7 mouse cellular contexts compared by ENCODE assay signal in genomic region chr17:83866582-83866981, GRCm38 (mm10). TPM values are rescaled to one million over a fixed set of nuclear protein-coding genes. Genes with fewer than 3 reads are reported as not detected.
DNase-seq lines count a peak whose midpoint lies in the region; ATAC-seq and TF ChIP-seq lines count a peak whose summit lies in the region.

No protein-coding gene starts in this region.

- 0 out of 2 replicates have a peak, but pooled peaks cover 6% of the 10 kb centered on the region for H3K4me1 ChIP-seq in hindbrain, embryonic 14.5 days (replicated peaks; ENCODE audit: control insufficient read depth, insufficient read depth, low read length)
- peaks cover 4% of the 10 kb centered on the region; the same call in 1 of the 2 replicates for H3K4me1 ChIP-seq in hindbrain, embryonic 12.5 days
- H3K4me1 ChIP-seq in testis, adult 2 months (ENCODE audit: control insufficient read depth, insufficient read depth, low read length): peaks cover 2% of the 10 kb centered on the region; the same call in 1 of the 2 replicates
- no peaks in the 10 kb centered on the region for H3K4me1 ChIP-seq in stomach, postnatal 0 days (replicated peaks; ENCODE audit: control insufficient read depth, insufficient read depth)

- 0 out of 2 replicates have a peak, but pooled peaks cover 2% of the 10 kb centered on the region for H3K27me3 ChIP-seq in hindbrain, embryonic 14.5 days (ENCODE audit: control insufficient read depth, insufficient read depth, low read length)
- H3K27me3 ChIP-seq in hindbrain, embryonic 12.5 days: peaks cover 5% of the 10 kb centered on the region; the same call in 1 of the 2 replicates
- no peaks in the 10 kb centered on the region for H3K27me3 ChIP-seq in testis, adult 2 months (ENCODE audit: control insufficient read depth, insufficient read depth, low read length)
- no peaks in the 10 kb centered on the region for H3K27me3 ChIP-seq in stomach, postnatal 0 days (ENCODE audit: control insufficient read depth, insufficient read depth, low read length)

- TF ChIP-seq EP300 in stomach, postnatal 0 days (optimal IDR thresholded peaks at IDR 0.05): no peak

- peak; percentile 77 for DNase-seq in hindbrain, embryonic 14.5 days (ENCODE audit: low spot score)
- no peak for DNase-seq in testis, postnatal 10 days (ENCODE audit: low spot score)
- DNase-seq in embryo, embryonic 11 days: peak; percentile 87
- peak; percentile 72 for DNase-seq in stomach, postnatal 0 days (ENCODE audit: low spot score)
- DNase-seq in frontal cortex, postnatal 10 days (ENCODE audit: low spot score in 2 of 2): no peak

- H3K27ac ChIP-seq in hindbrain, embryonic 14.5 days: no peak overlapping the region
- H3K27ac ChIP-seq in hindbrain, embryonic 12.5 days: no peak overlapping the region
- H3K27ac ChIP-seq in testis, adult 2 months (ENCODE audit: control insufficient read depth, insufficient read depth, low read depth, low read length): no peak overlapping the region
- no peak overlapping the region for H3K27ac ChIP-seq in stomach, postnatal 0 days (replicated peaks)

- no peak overlapping the region for H3K4me3 ChIP-seq in hindbrain, embryonic 14.5 days (replicated peaks; ENCODE audit: low read length)
- H3K4me3 ChIP-seq in hindbrain, embryonic 12.5 days: no peak overlapping the region
- H3K4me3 ChIP-seq in testis, adult 2 months (ENCODE audit: control insufficient read depth, low read depth, low read length): no peak overlapping the region
- no peak overlapping the region for H3K4me3 ChIP-seq in stomach, postnatal 0 days (ENCODE audit: low read depth, low read length)

- peak; percentile 38; the same call in 1 of the 2 replicates for TF ChIP-seq CTCF in testis, adult 2 months (IDR thresholded peaks at IDR 0.05; ENCODE audit: control insufficient read depth, insufficient read depth, insufficient replicate concordance, low read depth, low read length)
- TF ChIP-seq CTCF in stomach, postnatal 0 days (IDR thresholded peaks at IDR 0.05; ENCODE audit: low read depth): peak; percentile 91

- no peak overlapping the region for H3K9ac ChIP-seq in hindbrain, embryonic 14.5 days
- no peak overlapping the region for H3K9ac ChIP-seq in hindbrain, embryonic 12.5 days
- no peak overlapping the region for H3K9ac ChIP-seq in stomach, postnatal 0 days (ENCODE audit: low read length)

- WGBS in hindbrain, embryonic 14.5 days: 20% methylated on average over 10 of the region's 10 CpGs
- WGBS in hindbrain, embryonic 12.5 days: 16% methylated on average over 10 of the region's 10 CpGs
- 17% methylated on average over 10 of the region's 10 CpGs for WGBS in stomach, postnatal 0 days

- no peaks in the 10 kb centered on the region for H3K9me3 ChIP-seq in hindbrain, embryonic 14.5 days (ENCODE audit: control insufficient read depth, low read length)
- no peaks in the 10 kb centered on the region for H3K9me3 ChIP-seq in hindbrain, embryonic 12.5 days (replicated peaks)
- no peaks in the 10 kb centered on the region for H3K9me3 ChIP-seq in stomach, postnatal 0 days (ENCODE audit: control insufficient read depth, low read length)

- no peaks in the 10 kb centered on the region for H3K36me3 ChIP-seq in hindbrain, embryonic 14.5 days (replicated peaks; ENCODE audit: control insufficient read depth, insufficient read depth)
- no peaks in the 10 kb centered on the region for H3K36me3 ChIP-seq in hindbrain, embryonic 12.5 days
- no peaks in the 10 kb centered on the region for H3K36me3 ChIP-seq in testis, adult 2 months (ENCODE audit: control insufficient read depth, insufficient read depth, low read length)
- H3K36me3 ChIP-seq in stomach, postnatal 0 days (ENCODE audit: control insufficient read depth, insufficient read depth, low read length): no peaks in the 10 kb centered on the region

- ATAC-seq in hindbrain, embryonic 14.5 days (ENCODE audit: low FRiP score): no peak
- no peak for ATAC-seq in hindbrain, embryonic 12.5 days (ENCODE audit: low FRiP score)
- no peak for ATAC-seq in stomach, postnatal 0 days (ENCODE audit: low FRiP score, low TSS enrichment)

- no peak overlapping the region for H3K4me2 ChIP-seq in hindbrain, embryonic 14.5 days (replicated peaks)
- H3K4me2 ChIP-seq in hindbrain, embryonic 12.5 days (replicated peaks): no peak overlapping the region
- H3K4me2 ChIP-seq in stomach, postnatal 0 days (replicated peaks; ENCODE audit: low read depth): no peak overlapping the region

- no peak for TF ChIP-seq POLR2A in testis, adult 2 months (IDR thresholded peaks at IDR 0.05; ENCODE audit: control insufficient read depth, low read depth, low read length)

RNA-seq across cellular contexts. Expression of gene Haao, which starts 18.8 kb away (rescaled TPM):
- not detected in 2 replicates for polyA plus RNA-seq in hindbrain, embryonic 14.5 days (2014; fragmentation: Nextera tagmentation; extraction: Ambion mirVana)
- polyA plus RNA-seq in hindbrain, embryonic 12.5 days (2016; fragmentation: Nextera tagmentation; extraction: Ambion mirVana): 0.30 TPM in 1 of 2 replicates, not detected in the other
- polyA plus RNA-seq in testis, adult 2 months (2012; rRNA removed): 0.18 and 0.19 TPM in 2 replicates
- 0.13 and 0.36 TPM in 2 replicates for polyA plus RNA-seq in stomach, postnatal 0 days (2015; fragmentation: Nextera tagmentation; extraction: Ambion mirVana)

Comparison
In these comparisons a context has a peak if more than half of its experiments do, and no peak if none do; other contexts are left out.
1. DNase-seq: peak in hindbrain, embryonic 14.5 days (single experiment), embryo, embryonic 11 days (single experiment) and stomach, postnatal 0 days (single experiment); none in testis, postnatal 10 days (single experiment) and frontal cortex, postnatal 10 days (0 of 2).